Mouse (Mus musculus): ENCODE data around the gene Hsd17b7. TPM values are rescaled to one million over a fixed set of nuclear protein-coding genes. Genes with fewer than 3 reads are reported as not detected.

Gene Hsd17b7
- polyA plus RNA-seq, 1 experiment from 2014 or later: 20.8 TPM

DNA sequence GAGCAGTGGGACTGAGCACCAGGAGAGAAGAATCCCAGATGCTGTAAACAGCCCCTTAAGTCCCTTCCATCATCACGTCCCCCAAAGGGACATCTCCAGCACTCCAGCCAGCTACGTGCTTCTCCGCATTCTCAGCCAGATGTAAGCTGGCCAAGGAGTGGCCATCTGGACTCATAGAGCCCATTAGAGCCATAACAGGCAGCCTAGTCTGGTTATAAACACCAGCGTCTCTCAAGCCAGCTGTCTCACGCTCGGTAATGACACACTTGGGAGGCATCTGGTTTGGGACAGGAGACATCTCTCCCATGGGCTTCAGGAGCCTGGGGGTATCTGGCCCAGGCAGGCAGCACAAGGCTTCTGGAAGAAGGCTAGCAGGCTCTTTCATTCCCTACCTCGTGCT lies 52.4 kb downstream of the Hsd17b7 start:
- WGBS: 74% methylated on average over 7 of the region's 7 CpGs
- no peaks in the 10 kb centered on the region for H3K36me3 ChIP-seq (ENCODE audit: control insufficient read depth, insufficient read depth, low read length)
- peaks cover 2% of the 10 kb centered on the region; the same call in 1 of the 2 replicates for H3K27me3 ChIP-seq (ENCODE audit: control insufficient read depth, insufficient read depth, low read length)
- no peak overlapping the region for H3K4me2 ChIP-seq (ENCODE audit: low read depth, low read length, severe bottlenecking)
- H3K9ac ChIP-seq (ENCODE audit: low read length): no peak overlapping the region
- H3K4me1 ChIP-seq (replicated peaks; ENCODE audit: control insufficient read depth, insufficient read depth, low read length): no peaks in the 10 kb centered on the region
- no peaks in the 10 kb centered on the region for H3K9me3 ChIP-seq (ENCODE audit: control insufficient read depth, low read length)
- H3K4me3 ChIP-seq (ENCODE audit: low read depth, low read length): no peak overlapping the region
- ATAC-seq (replicated peaks; ENCODE audit: low FRiP score) (no peak), DNase-seq (ENCODE audit: low spot score) (no peak)
- H3K27ac ChIP-seq (ENCODE audit: low read depth, low read length): no peak overlapping the region

GRCm38 (mm10) chr1:169911526-169911925 lies 57.5 kb downstream of the Hsd17b7 start:
- Histone ChIP-seq H3K4me1 (replicated peaks; ENCODE audit: control insufficient read depth, insufficient read depth, low read length) (no peaks in the 10 kb centered on the region), H3K9me3 (ENCODE audit: control insufficient read depth, low read length) (no peaks in the 10 kb centered on the region), H3K9ac (ENCODE audit: low read length) (no peak overlapping the region), H3K4me3 (ENCODE audit: low read depth, low read length) (no peak overlapping the region), H3K27ac (ENCODE audit: low read depth, low read length) (no peak overlapping the region), H3K4me2 (ENCODE audit: low read depth, low read length, severe bottlenecking) (no peak overlapping the region), H3K36me3 (ENCODE audit: control insufficient read depth, insufficient read depth, low read length) (no peaks in the 10 kb centered on the region), H3K27me3 (ENCODE audit: control insufficient read depth, insufficient read depth, low read length) (no peaks in the 10 kb centered on the region)
- ATAC-seq (replicated peaks; ENCODE audit: low FRiP score): no peak
- no peak for DNase-seq (ENCODE audit: low spot score)
- WGBS: 79% methylated on average over 6 of the region's 6 CpGs

- H3K4me3 ChIP-seq (ENCODE audit: low read depth, low read length): no peak overlapping the region
- no peaks in the 10 kb centered on the region for H3K9me3 ChIP-seq (ENCODE audit: control insufficient read depth, low read length)
- no peak overlapping the region for H3K4me2 ChIP-seq (ENCODE audit: low read depth, low read length, severe bottlenecking)
- no peak overlapping the region for H3K27ac ChIP-seq (ENCODE audit: low read depth, low read length)
- DNase-seq (ENCODE audit: low spot score) (no peak), ATAC-seq (replicated peaks; ENCODE audit: low FRiP score) (no peak)
- H3K9ac ChIP-seq (ENCODE audit: low read length): no peak overlapping the region
- WGBS: 90% methylated on average over 7 of the region's 7 CpGs
- H3K4me1 ChIP-seq (replicated peaks; ENCODE audit: control insufficient read depth, insufficient read depth, low read length): no peaks in the 10 kb centered on the region
- no peaks in the 10 kb centered on the region for H3K27me3 ChIP-seq (ENCODE audit: control insufficient read depth, insufficient read depth, low read length)
- H3K36me3 ChIP-seq (ENCODE audit: control insufficient read depth, insufficient read depth, low read length): no peaks in the 10 kb centered on the region
Measured at GRCm38 (mm10) chr1:169910751-169911150, 58.3 kb downstream of the Hsd17b7 start.

GRCm38 (mm10) chr1:169909659-169910058 lies 59.4 kb downstream of the Hsd17b7 start:
- Histone ChIP-seq H3K27ac (ENCODE audit: low read depth, low read length) (no peak overlapping the region), H3K4me1 (replicated peaks; ENCODE audit: control insufficient read depth, insufficient read depth, low read length) (no peaks in the 10 kb centered on the region), H3K27me3 (ENCODE audit: control insufficient read depth, insufficient read depth, low read length) (no peaks in the 10 kb centered on the region), H3K4me3 (ENCODE audit: low read depth, low read length) (no peak overlapping the region), H3K9me3 (ENCODE audit: control insufficient read depth, low read length) (no peaks in the 10 kb centered on the region), H3K36me3 (ENCODE audit: control insufficient read depth, insufficient read depth, low read length) (no peaks in the 10 kb centered on the region), H3K4me2 (ENCODE audit: low read depth, low read length, severe bottlenecking) (no peak overlapping the region), H3K9ac (ENCODE audit: low read length) (no peak overlapping the region)
- no peak for DNase-seq (ENCODE audit: low spot score)
- WGBS: 87% methylated on average over 6 of the region's 6 CpGs
- 0 out of 2 replicates have a peak, but pooled peaks have one; percentile 63 for ATAC-seq (replicated peaks; ENCODE audit: low FRiP score)

GRCm38 (mm10) chr1:169909163-169909562 lies 59.9 kb downstream of the Hsd17b7 start:
- no peaks in the 10 kb centered on the region for H3K27me3 ChIP-seq (ENCODE audit: control insufficient read depth, insufficient read depth, low read length)
- no peak overlapping the region for H3K4me3 ChIP-seq (ENCODE audit: low read depth, low read length)
- WGBS: 82% methylated on average over 5 of the region's 5 CpGs
- H3K27ac ChIP-seq (ENCODE audit: low read depth, low read length): no peak overlapping the region
- no peaks in the 10 kb centered on the region for H3K9me3 ChIP-seq (ENCODE audit: control insufficient read depth, low read length)
- H3K9ac ChIP-seq (ENCODE audit: low read length): no peak overlapping the region
- H3K4me2 ChIP-seq (ENCODE audit: low read depth, low read length, severe bottlenecking): no peak overlapping the region
- no peaks in the 10 kb centered on the region for H3K4me1 ChIP-seq (replicated peaks; ENCODE audit: control insufficient read depth, insufficient read depth, low read length)
- DNase-seq (ENCODE audit: low spot score) (no peak), ATAC-seq (replicated peaks; ENCODE audit: low FRiP score) (no peak)
- H3K36me3 ChIP-seq (ENCODE audit: control insufficient read depth, insufficient read depth, low read length): no peaks in the 10 kb centered on the region

- no peak overlapping the region for H3K9ac ChIP-seq (ENCODE audit: low read length)
- no peak overlapping the region for H3K4me2 ChIP-seq (ENCODE audit: low read depth, low read length, severe bottlenecking)
- no peaks in the 10 kb centered on the region for H3K4me1 ChIP-seq (replicated peaks; ENCODE audit: control insufficient read depth, insufficient read depth, low read length)
- no peaks in the 10 kb centered on the region for H3K36me3 ChIP-seq (ENCODE audit: control insufficient read depth, insufficient read depth, low read length)
- 90% methylated on average over 3 of the region's 3 CpGs for WGBS
- no peak overlapping the region for H3K4me3 ChIP-seq (ENCODE audit: low read depth, low read length)
- H3K9me3 ChIP-seq (ENCODE audit: control insufficient read depth, low read length): no peaks in the 10 kb centered on the region
- DNase-seq (ENCODE audit: low spot score) (no peak), ATAC-seq (replicated peaks; ENCODE audit: low FRiP score) (no peak)
- no peaks in the 10 kb centered on the region for H3K27me3 ChIP-seq (ENCODE audit: control insufficient read depth, insufficient read depth, low read length)
- no peak overlapping the region for H3K27ac ChIP-seq (ENCODE audit: low read depth, low read length)
Measured at GRCm38 (mm10) chr1:169900771-169901336, 68.2 kb downstream of the Hsd17b7 start.

Other genes with a start within 250 kb of the Hsd17b7 start
- 6.6 and 8.7 TPM in 2 replicates for gene Rgs4, start 221.6 kb downstream of the Hsd17b7 start, polyA plus RNA-seq (2014; fragmentation: Nextera tagmentation; extraction: Ambion mirVana)
- gene Ccdc190, start 40.6 kb downstream of the Hsd17b7 start, polyA plus RNA-seq (2014; fragmentation: Nextera tagmentation; extraction: Ambion mirVana): 0.55 and 0.63 TPM in 2 replicates
- 23.5 and 27.3 TPM in 2 replicates for gene Ddr2, start 141.5 kb upstream of the Hsd17b7 start, polyA plus RNA-seq (2014; fragmentation: Nextera tagmentation; extraction: Ambion mirVana)
- gene Uap1, start 205.7 kb upstream of the Hsd17b7 start, polyA plus RNA-seq (2014; fragmentation: Nextera tagmentation; extraction: Ambion mirVana): 59.2 and 65.7 TPM in 2 replicates
- 16.7 TPM in 2 replicates for gene Uhmk1, start 246.2 kb upstream of the Hsd17b7 start, polyA plus RNA-seq (2014; fragmentation: Nextera tagmentation; extraction: Ambion mirVana)